Mouse (Mus musculus) CD4-positive, CD25-positive, alpha-beta regulatory T cell, adult 4 months (primary cell): ENCODE measurements around the gene Snx8. TPM values are rescaled to one million over a fixed set of nuclear protein-coding genes. Genes with fewer than 3 reads are reported as not detected.

Experiments
- ATAC-seq: one replicate; pipeline ENCODE4 v1.8.0; 2017
- polyA plus RNA-seq, 2 experiments: library from polyadenylated mRNA; unstranded; fragments of 100-300 nt; shearing (Covaris generic); gene quantifications; one replicate each; pipeline ENCODE4 v1.2.1; 2017

Gene Snx8
- polyA plus RNA-seq, result 1 to 10 TPM in 1 of 2 experiments, under 1 TPM in 1; 0.30 to 6.1 TPM

DNA sequence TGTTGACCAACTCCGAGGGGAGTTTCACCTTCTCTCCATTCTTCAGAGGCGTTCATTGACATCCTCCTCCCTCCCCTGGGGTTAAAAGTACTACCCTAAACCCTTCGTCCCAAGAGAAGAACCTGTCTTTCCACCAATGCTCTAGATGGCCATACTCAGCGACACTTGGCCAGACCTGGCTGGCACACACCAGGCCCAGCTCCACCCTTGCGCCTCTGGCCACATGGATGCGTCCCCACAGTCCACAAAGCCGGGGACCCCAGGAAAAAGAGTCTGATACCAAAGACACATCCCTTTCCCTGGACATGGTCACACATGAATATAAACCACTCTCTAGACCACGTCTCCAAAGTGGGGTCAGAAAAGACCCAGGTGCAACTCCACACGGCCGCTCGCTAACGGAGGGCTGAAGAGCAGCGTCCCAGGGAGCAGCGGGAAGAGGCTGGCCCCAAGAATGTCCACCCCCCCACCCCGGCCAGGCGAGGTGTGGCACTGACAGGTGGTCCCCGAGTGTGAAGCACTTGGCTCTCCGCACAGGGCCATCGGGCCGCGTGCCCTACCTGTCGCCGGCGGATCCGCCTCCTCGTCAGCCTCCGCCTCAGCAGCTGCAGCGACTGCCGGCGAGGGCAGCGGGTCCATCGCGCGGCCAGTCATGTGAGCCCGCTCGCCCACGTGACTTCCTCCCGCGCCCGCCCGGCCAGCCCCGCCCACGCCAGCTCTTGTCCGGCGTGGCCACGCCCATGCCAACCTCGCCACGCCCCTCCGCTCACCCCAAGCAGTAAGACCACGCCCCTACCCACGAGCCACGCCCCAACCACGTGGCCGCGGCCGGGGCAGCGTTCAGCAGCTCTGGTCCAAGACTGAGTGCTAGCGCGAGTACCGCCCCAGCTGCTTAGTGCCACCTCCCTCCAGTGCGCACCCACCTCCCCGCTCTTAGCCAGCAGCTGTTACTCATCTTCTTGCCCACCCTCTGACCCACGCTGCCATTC, at the start of gene Snx8:
Snx8 (minus strand) TSS at position 675 of the 989 bp plus-strand sequence.
- ATAC-seq, result peak; percentile 89

- no peak for ATAC-seq
These were observed 36.1 kb upstream of the Snx8 start for GRCm38 (mm10) chr5:140425016-140425783.

GRCm38 (mm10) chr5:140420616-140421015, 31.6 kb upstream of the Snx8 start:
- ATAC-seq, result no peak

- no peak for ATAC-seq
These were observed 30.5 kb upstream of the Snx8 start for GRCm38 (mm10) chr5:140419442-140420080.

DNA sequence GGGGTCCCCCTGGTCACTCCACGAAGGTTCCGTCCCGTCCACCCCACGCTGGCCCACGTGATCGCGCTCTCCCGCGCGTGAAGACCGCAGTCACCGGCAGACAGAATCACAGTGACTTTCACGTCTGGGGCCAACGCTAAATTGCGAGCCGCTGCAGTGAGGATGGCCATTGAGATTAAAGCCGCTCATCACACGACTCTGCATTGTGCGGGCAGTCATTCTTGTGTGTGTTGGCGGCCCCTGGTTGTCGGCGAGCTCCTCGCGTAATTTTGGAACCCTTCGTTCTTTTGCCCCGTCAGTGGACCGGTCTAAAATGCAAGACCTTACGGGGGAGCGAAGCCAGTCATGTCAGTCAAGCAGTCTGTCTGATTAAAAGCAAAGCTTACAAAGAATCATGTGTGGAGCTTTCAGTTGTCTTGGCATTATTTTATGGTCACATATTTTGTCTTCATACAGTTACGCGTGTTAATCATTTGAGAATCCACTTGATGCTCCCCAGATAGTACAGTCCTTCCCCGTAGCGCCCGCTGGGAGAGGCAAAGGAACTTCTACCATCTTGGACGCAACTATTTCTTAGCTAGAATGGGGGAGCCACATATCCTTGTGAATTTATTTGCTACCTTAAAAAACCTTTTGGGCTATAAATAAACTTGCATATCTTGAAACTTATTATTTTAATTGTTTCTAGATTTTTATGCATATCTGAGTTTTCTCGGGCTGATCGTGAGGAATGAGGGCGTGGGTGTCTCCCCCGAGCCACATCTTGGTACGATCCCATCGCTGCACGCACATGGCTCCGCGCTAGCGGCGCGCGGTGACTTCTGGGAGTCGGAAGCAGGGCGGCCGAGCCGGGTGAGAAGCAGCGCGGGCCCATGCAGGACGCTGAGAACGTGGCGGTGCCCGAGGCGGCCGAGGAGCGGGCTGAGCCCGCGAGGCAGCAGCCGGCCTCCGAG, 29.7 kb upstream of the Snx8 start, which contains the start of gene Eif3b:
Eif3b (plus strand) TSS at position 840 of the 953 bp plus-strand sequence.
- peak; percentile 90 for ATAC-seq

DNA sequence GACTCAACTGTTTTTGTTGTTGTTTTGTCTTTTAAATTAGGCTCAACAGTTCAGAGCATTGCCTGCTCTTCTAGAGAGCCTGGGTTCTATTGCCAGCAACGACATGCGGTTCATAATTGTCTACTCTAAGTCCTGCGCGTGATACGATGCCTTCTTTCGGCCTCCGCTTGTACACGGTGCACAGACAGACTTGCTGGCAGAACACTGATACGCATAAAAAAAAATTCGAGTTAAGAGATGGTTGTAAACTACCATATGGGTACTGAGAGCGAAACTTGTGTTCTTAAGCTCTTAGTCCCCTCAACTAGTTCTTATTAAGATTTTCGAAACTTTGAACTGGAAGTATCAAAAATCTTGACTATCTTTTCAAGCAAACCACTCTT, 29.0 kb upstream of the Snx8 start:
- peak; percentile 5 for ATAC-seq

- ATAC-seq, result no peak
These were observed 25.6 kb upstream of the Snx8 start for GRCm38 (mm10) chr5:140414647-140415046.

GRCm38 (mm10) chr5:140411339-140411738, 22.3 kb upstream of the Snx8 start:
- no peak for ATAC-seq

DNA sequence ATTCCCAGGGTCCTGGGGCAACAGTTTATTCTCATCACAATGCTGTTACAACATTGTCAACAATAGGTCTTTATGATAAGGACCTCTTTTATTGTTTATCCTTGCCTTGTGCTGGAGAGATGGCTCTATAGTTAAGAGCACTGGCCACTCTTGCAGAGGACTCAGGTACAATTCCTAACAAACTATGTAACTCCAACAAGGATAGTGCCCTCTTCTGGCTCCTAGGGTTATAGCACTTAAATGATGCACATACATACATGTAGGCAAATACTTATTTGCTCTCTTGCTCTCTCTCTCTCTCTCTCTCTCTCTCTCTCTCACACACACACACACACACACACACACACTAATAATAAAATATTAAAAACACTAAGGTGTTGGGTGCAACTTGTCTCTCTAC, 19.7 kb upstream of the Snx8 start:
- ATAC-seq, result no peak

GRCm38 (mm10) chr5:140406666-140407065, 17.6 kb upstream of the Snx8 start:
- no peak for ATAC-seq

DNA sequence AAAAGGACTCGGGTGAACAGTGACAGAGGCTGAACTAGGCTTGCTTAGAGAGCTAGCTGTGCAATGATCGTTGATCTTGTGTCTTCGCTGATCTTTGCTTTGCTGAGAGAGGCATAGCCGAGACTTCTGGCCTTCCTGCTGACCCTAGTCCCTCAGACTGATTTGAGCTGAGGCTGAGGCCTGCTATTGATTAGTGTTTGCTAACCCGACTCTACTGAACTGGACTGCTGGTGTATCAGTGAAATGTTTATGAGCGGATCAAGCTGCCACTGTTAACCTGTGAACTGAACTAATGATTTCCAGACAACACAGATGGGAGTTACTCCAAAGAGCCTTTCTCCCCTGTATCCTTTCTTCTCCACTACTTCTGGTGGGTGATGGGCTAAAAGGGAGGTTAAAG, 16.1 kb upstream of the Snx8 start:
- no peak for ATAC-seq

DNA sequence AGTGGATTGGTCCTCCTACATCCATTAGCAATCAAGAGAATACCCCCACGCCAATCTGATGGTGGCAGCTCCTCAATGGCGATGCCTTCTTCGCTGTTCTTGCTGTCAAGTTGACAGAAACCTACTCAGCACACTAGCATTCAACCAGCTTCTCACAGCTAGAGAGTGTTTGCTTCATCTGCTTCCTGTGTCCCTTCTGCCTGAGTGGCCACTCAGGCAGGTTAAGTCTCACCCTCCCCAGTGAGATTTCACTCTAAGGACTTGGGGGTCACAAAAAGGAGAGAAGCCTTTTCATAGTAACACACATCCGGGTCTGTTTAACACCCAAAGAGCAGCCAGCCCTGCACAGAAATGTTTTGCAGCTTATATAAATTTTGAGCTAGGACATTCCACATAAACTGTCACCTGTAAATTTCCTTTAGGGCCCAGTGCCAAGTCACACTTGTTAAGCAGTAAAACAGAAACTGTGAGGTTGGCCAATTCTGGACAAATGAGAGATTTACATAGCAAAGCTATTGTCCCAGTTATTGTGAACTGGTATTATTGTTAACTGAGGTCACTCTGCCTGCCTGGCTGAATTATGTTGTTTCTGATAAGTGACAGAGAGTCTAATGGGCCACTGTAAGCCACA, 13.7 kb upstream of the Snx8 start:
- no peak for ATAC-seq

DNA sequence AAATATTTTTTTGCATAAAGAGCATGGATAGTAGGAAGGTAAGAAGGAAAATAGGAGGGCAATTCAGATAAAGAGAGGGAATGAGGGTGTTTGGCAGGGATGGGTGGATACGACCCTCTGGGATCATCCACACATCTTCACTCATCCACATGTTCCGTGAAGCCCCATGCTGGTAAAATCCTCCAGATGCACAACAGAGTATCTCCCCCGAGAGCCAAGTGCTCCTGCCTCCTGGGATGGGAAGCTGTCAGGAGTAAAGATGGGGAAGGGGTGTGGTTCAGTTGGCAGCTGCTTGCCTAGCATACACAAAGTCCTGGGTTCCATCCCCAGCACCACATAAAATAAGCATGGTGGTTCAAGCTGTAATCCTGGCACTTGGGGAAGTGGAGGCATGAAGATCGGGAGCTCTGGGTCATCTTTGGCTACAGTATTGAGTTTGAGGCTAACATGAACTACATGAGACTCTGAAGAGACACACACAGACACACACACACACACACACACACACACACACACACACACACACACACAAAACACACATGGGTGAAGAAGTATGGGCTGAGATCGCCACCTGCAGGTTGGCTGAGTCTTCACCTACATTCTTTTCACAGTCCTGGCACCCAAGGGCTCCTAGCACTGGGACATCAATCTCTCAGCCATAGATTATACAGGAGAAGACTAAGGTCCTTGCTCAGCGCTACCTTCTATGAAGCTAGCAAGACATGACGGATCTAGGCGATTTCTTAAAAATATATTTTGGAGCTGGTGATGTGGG, 7.3 kb upstream of the Snx8 start:
- no peak for ATAC-seq

- peak; percentile 30 for ATAC-seq
These were observed 3.6 kb upstream of the Snx8 start for GRCm38 (mm10) chr5:140392701-140393100.

DNA sequence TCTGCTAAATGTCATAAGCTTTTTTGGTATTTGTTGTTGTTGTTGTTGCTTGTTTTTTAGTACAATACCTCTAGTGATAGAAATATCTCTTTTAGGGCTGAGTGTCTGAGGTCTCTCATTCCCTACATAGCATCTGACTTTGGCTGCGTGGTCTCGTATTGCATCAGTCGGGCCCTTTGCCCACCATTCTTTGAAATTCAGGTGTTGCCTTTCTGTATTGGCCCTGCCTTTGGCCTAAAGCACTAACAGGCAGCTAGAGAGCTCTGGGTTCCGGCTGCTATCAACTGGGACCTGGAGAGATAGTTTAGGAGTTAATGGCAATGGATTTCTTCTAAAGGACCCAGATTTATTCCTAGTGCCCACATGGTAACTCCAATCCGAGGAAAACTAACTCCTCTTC, 2.9 kb upstream of the Snx8 start:
- ATAC-seq, result no peak

DNA sequence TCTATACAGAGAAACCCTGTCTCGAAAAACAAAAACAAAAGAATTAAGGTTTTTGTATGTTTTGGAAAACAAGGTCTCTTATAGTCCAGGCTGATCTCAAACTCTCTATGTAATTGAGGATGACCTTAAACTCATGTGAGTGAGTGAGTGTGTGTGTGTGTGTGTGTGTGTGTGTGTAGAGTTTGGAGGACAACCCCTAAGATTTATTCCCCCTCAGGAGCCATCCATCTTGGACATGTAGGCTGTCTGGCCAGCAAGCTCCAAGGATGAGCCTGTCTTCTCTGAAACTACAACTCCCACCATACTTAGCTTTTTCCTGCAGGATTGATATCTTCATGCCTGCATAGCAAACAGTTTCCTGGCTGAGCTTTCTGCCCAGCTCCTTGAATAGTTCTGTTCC, 2.4 kb upstream of the Snx8 start:
- no peak for ATAC-seq

GRCm38 (mm10) chr5:140389647-140390046, 585 bp upstream of the Snx8 start:
- peak; percentile 28 for ATAC-seq

DNA sequence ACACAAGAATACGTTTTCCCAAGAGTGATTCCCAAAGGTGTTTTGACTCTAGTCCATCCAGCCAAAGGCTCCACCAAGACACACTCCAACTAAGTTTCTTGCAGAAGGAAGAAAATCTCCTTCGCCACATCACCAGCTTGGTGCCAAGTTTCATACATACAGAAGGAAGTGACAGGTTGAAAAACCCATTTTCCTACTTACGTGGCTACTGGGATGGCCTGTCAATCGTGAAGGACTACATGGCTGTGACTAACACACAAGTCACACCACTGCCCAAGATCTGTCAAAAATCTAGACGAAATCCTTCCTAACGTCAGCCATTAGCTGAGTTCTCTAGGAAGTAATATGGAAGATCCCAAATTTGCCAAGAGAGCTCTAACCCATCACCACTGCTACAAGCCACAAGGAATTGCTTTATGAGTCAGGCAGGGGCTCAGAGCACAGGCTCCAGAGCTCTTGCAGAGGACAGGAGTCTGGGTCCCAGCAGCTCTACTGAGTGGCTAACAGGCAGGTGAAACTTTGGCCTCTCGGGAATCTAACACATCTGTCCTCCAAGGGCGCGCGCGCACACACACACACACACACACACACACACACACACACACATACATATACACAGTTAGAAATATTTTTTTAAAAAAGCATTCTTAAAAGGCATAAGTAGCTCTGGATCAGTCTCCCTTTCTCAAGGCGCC, 1.1 kb downstream of the Snx8 start:
- no peak for ATAC-seq

DNA sequence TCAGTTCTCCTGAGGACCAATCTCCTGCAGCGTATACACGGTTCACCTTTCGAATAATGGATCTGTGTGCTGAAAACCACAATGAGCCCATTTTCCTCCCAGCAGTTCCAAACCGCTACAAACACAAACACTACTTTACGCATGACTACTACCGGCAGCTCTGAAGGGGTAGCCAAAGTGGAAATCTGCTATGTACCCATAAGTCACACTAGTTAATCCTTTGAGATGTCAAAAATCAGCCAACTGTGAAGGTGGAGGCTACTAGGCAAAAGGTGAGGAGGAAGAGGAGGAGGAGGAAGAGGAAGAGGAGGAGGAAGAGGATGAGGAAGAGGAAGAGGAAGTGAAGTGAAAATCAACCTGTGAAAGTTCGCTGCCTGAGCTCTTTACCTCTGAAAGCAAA, 1.8 kb downstream of the Snx8 start:
- ATAC-seq, result no peak

DNA sequence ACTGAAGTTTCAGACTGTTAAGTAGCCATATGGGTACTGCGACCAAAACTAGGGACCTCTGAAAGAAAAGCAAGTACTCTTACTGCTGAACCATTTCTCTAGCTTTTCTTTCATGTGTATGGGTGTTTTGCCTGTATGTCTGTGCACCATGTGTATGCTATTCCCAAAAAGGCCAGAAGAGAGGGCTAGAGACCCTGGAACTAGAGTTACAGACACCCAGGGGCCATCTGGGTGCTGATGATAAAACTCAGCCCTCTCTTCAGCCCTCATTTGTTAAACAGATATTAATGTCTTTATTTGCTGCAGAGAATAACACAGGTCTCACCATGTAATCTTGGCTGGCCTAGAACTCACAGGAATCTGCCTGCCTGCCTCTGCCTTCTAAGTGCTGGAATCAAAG, 4.6 kb downstream of the Snx8 start:
- no peak for ATAC-seq
